Mouse (Mus musculus) brown adipose tissue, adult 24 weeks (tissue): ENCODE data around the gene Csdc2. TPM values are rescaled to one million over a fixed set of nuclear protein-coding genes. Genes with fewer than 3 reads are reported as not detected.

Experiments
- H3K27ac ChIP-seq: fragments of 200-500 bp; replicated peaks from 2 replicates; pipeline ENCODE4 v1.5.1; 2012; ENCODE audit warnings: low read depth, mild to moderate bottlenecking, low read length
- H3K4me1 ChIP-seq: fragments of 200-500 bp; 2 replicates; pipeline ENCODE4 v1.6.1; 2012; ENCODE audit warnings: low read length, mixed read lengths; ENCODE audit not compliant: control insufficient read depth, insufficient read depth, insufficient read length
- H3K4me3 ChIP-seq: fragments of 200-500 bp; 2 replicates; pipeline ENCODE4 v1.5.1; 2012; ENCODE audit warnings: low read depth, mild to moderate bottlenecking, low read length, moderate library complexity; ENCODE audit not compliant: insufficient read depth
- polyA plus RNA-seq: library from polyadenylated mRNA; stranded (reverse); fragments of >200 nt; gene quantifications from 2 replicates; pipeline ENCODE4 v1.2.4, GENCODE M21; 2012; ENCODE audit not compliant: missing spikeins, insufficient read depth, insufficient read length

The Csdc2 gene
- polyA plus RNA-seq, 1 experiment: not detected

DNA sequence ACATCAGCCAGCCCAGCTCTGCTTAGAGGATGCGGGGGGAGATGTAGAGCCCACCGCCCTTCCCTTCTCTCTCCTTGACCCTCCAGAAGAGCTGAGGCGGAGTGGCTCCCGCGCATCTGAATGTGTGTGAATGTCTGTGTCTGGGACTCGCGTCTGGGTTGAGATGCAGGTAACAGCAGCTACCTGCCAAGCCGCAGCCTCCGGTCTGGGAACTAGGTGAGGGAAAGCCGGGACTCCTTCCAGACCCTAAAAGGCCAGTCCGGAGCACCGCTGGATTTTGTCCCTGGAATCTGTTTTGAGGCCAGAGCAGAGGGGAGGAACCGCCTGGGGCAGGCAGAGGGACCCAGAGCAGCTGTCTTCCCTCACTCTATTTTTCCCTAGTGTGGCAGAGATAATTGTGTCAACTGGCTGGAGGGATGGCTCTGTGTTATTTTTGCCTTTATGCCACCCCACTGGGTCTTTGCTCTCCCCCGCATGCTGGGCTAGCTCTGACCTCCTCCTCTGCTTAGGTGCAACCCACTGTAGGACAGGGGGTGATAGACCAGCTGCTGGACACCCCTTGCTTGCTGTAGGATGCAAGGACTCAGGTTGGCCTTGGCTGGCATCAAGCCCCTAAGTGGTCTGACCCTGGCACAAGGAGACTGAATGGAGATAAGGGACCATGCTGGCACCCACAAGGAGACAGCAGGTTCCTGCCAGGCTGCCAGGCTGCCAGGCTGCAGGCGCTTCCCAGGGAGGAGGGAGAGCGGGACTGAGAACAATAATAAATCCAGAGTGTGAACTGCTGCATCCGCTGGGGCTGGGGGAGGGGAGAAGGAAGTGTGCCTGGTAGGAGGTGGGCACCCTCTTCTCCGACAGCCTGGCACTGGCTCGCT, 776 bp downstream of the Csdc2 start:
- H3K4me1 ChIP-seq: no peaks in the 10 kb centered on the region
- no peak overlapping the region for H3K27ac ChIP-seq
- H3K4me3 ChIP-seq: no peak overlapping the region

DNA sequence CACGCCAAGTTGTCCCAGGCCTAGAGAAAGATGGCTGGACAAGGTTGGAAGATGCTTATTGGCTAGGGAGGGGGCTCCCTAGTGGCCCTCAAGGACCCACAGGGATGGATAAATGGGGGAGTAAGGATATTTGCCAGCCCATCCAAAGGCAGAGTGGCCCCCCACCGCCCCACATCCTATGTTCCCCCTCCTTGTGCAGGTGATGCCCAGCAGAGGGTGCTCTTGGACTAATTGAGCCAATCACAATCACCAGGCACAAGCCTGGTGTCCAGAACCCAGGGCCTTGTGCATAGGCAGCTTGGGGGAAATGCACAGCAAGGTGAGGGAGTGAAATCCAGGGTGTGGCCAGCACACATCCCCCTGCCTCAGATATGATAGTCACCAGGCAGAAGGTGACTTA, 1.7 kb downstream of the Csdc2 start:
- H3K27ac ChIP-seq: no peak overlapping the region
- no peak overlapping the region for H3K4me3 ChIP-seq
- H3K4me1 ChIP-seq: no peaks in the 10 kb centered on the region

DNA sequence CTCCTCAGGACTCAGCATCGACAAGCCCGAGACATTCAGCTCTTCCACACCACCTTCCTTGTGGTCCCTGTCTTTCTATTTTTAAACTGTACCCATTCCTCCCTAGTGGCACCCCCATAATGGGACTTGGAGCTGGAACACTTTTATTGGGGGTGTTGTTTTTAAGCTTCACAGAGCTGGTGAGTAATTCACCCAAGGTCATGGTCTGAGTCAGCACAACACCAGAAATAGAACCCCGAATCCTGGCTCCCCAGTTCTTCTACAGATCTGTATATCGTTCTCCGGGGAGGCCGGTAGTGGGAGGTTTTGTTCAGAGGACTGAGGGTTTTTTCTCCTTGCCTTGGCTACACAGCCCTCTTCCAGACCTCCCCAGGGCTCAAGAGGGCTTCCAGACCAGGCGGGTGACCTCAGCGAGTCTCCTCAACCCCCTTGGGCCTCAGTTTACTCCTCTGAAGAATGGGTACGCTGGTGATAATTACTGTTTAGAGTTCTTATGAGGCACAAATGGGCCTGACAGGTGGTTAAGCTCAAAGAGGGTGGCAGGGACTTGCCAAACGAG, 2.7 kb downstream of the Csdc2 start:
- H3K27ac ChIP-seq: no peak overlapping the region
- no peak overlapping the region for H3K4me3 ChIP-seq
- H3K4me1 ChIP-seq: no peaks in the 10 kb centered on the region

DNA sequence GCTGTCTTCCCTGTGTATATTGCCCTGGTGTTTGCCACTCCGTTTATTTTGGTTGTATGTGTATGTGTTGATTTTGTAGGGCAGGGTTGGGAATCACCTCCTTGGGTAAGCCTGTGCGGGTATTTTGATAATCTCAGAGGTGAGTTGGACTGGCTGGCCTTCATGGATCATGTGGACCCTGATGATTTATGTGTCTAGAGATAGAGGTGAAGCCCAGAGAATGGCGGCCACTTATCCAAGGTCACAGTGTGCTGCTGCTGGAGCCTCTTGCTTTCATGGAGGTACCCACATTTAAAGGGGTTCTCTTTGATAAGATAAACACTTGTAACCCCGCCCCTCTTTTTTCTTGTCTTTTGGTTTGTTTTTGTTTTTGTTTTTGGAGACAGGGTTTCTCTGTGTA, 3.2 kb downstream of the Csdc2 start:
- H3K4me3 ChIP-seq: no peak overlapping the region
- H3K4me1 ChIP-seq: no peaks in the 10 kb centered on the region
- no peak overlapping the region for H3K27ac ChIP-seq

DNA sequence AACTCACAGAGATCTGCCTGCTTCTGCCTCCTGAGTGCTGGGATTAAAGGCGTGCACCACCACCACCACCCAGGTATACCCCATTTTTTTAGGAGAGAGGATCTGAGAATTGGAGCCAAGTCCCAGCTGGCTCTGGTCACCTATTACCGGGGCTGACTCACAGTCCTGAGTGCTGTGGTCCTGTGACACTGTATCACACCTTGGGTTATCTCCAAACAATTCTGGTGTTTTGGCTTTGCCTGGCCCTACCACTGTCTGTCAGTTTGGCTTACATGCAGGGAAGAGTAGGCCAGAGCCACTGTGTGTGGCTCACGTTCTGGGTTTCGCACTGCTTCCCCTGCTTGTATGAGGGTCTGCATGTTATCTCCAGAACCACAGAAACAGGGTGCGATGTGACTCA, 3.7 kb downstream of the Csdc2 start:
- no peak overlapping the region for H3K4me3 ChIP-seq
- no peak overlapping the region for H3K27ac ChIP-seq
- H3K4me1 ChIP-seq: no peaks in the 10 kb centered on the region

DNA sequence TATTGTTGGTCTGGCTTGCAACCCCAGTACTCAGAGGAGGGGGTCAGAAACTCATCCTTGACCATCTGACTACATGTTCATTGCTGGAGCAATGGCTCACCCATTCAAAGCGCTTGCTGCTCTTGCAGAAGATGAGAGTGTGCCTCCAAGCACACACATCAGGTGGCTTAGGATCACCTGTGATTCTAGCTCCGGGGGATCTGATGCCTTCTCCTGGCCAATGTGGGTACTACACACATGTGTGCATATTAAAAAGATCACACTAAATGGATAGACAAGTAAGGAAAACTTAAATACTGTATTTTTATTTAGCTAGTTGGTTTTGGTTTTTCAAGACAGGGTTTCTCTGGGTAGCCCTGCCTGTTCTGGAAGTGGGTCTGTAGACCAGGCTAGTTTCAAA, 4.5 kb downstream of the Csdc2 start:
- H3K4me3 ChIP-seq: no peak overlapping the region
- no peaks in the 10 kb centered on the region for H3K4me1 ChIP-seq
- no peak overlapping the region for H3K27ac ChIP-seq

DNA sequence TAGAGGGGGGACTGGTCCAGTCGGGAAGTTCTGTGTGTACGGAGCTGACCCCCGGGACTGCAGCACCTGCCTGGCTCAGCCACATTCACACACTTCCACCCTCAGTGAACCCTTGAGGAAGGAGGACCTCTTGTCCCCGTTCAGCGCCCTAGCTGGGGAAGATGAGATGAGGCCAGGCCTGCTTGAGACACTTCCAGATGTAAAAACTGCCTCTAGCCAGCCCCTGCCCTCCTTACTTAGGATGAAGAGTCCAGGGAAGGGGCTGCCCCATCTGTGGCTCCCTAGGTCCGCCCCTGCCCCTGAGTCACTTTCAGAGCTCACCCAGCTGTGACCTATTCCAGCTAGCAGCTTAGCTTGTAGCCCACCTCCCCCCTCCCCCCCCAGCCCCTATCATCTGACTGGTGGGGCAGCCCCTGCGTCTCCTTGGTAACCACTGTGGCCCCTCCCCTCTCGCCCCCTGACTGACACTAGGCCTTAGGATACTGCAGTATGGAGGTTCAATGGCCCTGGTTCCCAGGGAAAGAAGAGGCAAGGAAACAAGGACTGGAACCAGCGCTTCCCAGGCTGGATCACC, 6.7 kb downstream of the Csdc2 start:
- H3K4me3 ChIP-seq: no peak overlapping the region
- H3K27ac ChIP-seq: no peak overlapping the region
- H3K4me1 ChIP-seq: no peaks in the 10 kb centered on the region

DNA sequence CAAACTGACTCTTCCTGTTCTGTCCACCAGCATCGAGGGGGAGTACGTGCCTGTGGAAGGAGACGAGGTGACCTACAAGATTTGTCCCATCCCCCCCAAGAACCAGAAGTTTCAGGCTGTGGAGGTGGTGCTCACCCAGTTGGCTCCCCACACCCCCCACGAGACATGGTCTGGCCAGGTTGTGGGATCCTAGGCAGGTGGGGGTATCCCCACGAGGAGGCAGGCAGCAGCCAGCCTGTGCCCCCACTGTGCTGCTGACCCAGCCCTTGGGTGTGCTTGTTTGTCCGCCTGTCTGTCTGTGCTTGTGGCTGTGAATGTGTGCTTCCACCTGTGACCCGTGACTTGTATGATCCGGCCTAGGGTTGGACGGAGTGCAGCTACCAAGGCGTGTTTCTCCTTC, 12.5 kb downstream of the Csdc2 start:
- no peak overlapping the region for H3K27ac ChIP-seq
- H3K4me3 ChIP-seq: no peak overlapping the region
- H3K4me1 ChIP-seq: no peaks in the 10 kb centered on the region

DNA sequence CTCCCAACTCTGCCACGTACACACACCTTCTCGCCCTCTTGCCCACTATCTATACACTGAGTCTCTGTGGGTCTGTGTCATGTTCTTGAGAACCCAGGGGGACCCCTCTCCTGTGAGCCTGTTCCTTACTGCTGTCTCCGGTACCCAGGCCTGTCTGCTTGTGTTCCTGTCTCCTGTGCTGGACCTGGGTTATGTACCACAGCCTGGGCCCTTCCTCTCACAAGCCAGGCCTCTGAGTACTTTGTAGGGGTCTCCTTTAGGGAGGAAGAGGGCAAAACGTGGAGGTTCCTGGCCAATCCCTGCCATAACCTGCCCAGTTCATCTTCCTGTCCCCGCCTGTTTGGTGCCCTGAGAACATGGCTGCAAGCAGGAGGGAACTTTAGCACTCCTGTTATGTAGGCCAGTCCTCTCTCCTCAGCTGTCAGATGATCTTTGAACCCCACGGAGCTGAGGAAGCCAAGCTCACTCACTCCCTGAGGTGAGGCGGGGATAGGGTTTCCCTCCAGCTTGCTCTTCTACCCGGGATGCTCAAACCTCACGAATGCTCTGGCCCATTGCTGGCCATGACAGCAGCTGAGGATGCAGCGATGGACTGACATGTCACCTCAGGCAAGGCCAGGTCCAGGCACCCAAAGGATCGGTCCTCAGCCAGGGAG, 13.0 kb downstream of the Csdc2 start:
- no peak overlapping the region for H3K27ac ChIP-seq
- H3K4me1 ChIP-seq: no peaks in the 10 kb centered on the region
- H3K4me3 ChIP-seq: no peak overlapping the region

DNA sequence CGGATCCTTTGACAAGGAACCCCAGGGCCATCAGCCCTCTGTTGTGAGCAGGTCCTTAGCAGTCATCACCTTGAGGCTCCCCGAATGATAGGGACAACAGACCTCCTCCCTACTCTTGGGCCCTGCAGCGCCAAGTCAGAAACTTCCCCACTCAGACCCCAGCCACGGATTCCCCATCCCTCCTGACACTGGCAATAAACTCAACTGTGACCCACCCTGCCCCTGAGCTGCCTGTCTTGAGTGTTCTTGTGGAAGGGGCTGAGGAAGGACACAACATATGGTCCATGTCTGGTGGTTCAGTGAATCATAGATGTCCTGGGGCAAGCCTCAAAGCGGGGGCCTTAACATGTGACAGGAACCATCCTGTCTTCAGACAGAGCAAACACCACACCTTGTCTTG, 14.2 kb downstream of the Csdc2 start:
- Histone ChIP-seq H3K4me1 (no peaks in the 10 kb centered on the region), H3K4me3 (no peak overlapping the region), H3K27ac (no peak overlapping the region)

DNA sequence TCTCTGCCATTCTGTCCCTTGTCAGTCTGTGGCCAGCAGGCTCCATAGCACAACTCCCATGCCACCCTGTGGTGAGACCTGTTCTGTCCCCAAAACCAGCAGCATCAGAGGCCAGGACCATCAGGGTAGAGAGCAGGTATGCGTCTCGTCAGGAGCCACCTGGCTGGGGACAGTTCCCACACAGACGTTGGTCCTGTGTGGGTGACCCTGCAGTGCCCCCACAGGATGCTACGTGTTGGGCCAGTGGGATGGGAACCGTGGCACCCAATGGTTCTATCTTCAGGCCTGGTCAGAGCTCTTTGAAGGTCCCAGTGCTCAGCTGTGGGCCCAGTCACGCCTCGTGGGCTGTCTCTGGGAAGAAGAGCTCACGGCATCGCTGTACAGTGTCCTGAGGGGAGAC, 14.6 kb downstream of the Csdc2 start:
- H3K4me3 ChIP-seq: no peak overlapping the region
- H3K27ac ChIP-seq: no peak overlapping the region
- H3K4me1 ChIP-seq: no peaks in the 10 kb centered on the region

DNA sequence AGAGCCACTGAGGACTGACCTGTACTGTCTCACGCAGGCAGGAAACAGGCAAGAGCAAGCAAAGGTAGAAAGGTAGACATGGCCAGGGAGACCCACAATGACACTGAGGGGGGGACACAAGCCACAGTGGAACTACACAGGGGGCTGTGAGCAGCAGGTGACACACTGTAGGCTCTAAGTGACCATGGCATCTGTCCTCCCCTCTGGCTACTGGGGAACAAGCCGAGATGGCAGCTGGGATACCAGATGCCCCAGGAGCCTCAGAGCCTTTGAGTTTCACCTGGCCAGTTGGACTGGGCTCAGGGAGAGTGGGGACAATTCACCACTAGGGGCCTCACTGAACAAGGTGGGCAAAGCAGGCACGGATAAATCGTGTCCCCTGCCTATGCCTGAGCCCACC, 15.8 kb downstream of the Csdc2 start:
- H3K4me1 ChIP-seq: no peaks in the 10 kb centered on the region
- H3K27ac ChIP-seq: no peak overlapping the region
- H3K4me3 ChIP-seq: no peak overlapping the region

DNA sequence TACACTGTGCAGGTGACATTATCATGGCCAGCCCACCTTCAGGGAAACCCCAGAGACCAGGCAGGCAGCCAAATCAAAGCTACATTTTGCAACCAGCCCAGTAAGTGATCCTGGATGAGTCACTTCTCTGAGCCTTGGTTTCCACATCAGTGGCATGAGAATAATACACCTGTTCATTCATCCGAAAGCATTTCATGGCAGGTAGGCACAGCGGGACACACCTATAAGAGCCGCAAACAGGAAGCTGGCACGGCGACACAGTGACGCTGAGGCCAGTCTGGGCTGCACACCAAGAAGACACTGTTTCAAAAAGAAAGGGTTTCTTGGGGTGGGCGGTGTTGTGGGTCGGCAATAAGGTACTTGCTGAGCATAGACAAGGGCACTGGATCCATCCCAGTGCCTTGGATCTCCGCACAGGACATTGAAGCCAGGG, 17.6 kb downstream of the Csdc2 start:
- no peaks in the 10 kb centered on the region for H3K4me1 ChIP-seq
- no peak overlapping the region for H3K27ac ChIP-seq
- no peak overlapping the region for H3K4me3 ChIP-seq

DNA sequence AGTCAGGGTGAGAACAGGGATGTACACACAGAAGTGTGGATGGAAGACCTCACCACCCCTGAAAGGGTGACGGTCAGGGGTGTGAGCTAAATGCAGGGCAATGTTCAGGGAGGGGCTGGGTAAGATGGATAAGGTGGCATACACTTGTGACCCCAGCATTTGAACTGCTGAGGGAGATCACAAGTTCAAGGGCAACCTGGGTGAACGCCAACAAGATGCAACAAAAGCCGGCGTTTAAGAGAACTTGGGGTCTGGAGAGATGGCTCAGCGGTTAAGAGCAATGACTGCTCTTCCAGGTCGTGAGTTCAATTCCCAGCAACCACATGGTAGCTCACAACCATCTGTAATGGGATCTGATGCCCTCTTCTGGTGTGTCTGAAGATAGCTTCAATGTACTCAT, 18.2 kb downstream of the Csdc2 start:
- H3K27ac ChIP-seq: no peak overlapping the region
- no peak overlapping the region for H3K4me3 ChIP-seq
- H3K4me1 ChIP-seq: no peaks in the 10 kb centered on the region

DNA sequence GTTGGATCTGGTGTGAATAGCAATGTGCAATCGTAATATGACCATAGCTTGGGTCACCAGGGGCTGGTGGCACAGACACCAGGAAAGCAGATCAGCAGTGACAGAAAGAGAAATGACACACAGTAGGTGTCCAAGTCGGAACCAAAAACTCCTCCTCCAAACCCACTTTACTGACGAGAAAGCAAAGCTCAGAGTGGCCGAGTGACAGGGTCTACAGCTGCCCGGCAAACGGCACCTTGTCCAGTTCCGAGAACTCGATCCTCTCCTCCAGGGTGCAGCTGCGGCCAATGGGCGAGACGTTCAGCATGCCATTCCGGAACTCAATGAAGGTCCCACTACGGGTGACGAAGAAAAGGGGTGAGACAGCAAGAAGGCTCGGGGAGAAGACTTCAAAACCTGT, 18.9 kb downstream of the Csdc2 start:
- Histone ChIP-seq H3K27ac (no peak overlapping the region), H3K4me1 (no peaks in the 10 kb centered on the region), H3K4me3 (no peak overlapping the region)
